In genomic region chr5:33722266-33723018, GRCm38 (mm10) we compare ENCODE assay signal across 9 mouse cellular contexts. TPM values are rescaled to one million over a fixed set of nuclear protein-coding genes. Genes with fewer than 3 reads are reported as not detected.
DNase-seq lines count a peak whose midpoint lies in the region; ATAC-seq and TF ChIP-seq lines count a peak whose summit lies in the region.
"Had no signal": no experiment of that assay in that cellular context is flagged by ENCODE, and none has a peak within 500 bp of the region (broad histone marks: within the 10 kb centered on the region; RNA-seq: fewer than 3 reads in every experiment).

No protein-coding gene starts in this region.

- peaks cover 18% of the 10 kb centered on the region for H3K27me3 ChIP-seq in ES-Bruce4 (ENCODE audit: control insufficient read depth, insufficient read depth, low read length, poor library complexity, severe bottlenecking)
- H3K27me3 ChIP-seq in lung, postnatal 0 days (replicated peaks; ENCODE audit: insufficient read depth, low read length) = no peaks in the 10 kb centered on the region

- intact Hi-C loops in gastrocnemius, adult 2 months (cut with DNase I) = loop anchor here (2.0 kb wide), 1 partner anchor 34 kb away; no protein-coding TSS in a partner anchor
- intact Hi-C loops in left cerebral cortex, postnatal 14 days (cut with DNase I) = no loop called here

- TF ChIP-seq EP300 in ES-Bruce4 (IDR thresholded peaks at IDR 0.05; ENCODE audit: insufficient read depth, low read depth, low read length) = no peak
- TF ChIP-seq EP300 in lung, postnatal 0 days (IDR thresholded peaks at IDR 0.05) = no peak

- H3K9ac ChIP-seq in ES-Bruce4 (ENCODE audit: low read depth, poor library complexity, severe bottlenecking) = peak overlapping the region; percentile 84
- peak overlapping the region; percentile 80 for H3K9ac ChIP-seq in lung, postnatal 0 days (replicated peaks; ENCODE audit: low read depth)

- no peaks in the 10 kb centered on the region for H3K36me3 ChIP-seq in ES-Bruce4 (ENCODE audit: control insufficient read depth, insufficient read depth, low read length, poor library complexity, severe bottlenecking)
- no peaks in the 10 kb centered on the region for H3K36me3 ChIP-seq in lung, postnatal 0 days (ENCODE audit: insufficient read depth, low read length)

- H3K9me3 ChIP-seq in ES-Bruce4 (replicated peaks; ENCODE audit: control insufficient read depth, insufficient read depth, low read length, poor library complexity, severe bottlenecking) = no peaks in the 10 kb centered on the region
- no peaks in the 10 kb centered on the region for H3K9me3 ChIP-seq in lung, postnatal 0 days (ENCODE audit: low read length)

- peak overlapping the region; percentile 78 for H3K27ac ChIP-seq in gastrocnemius, adult 2 months
- H3K27ac ChIP-seq in ES-Bruce4 (ENCODE audit: insufficient read depth, low read length) = no peak overlapping the region
- H3K27ac ChIP-seq in lung, postnatal 0 days (ENCODE audit: low read length) = peak overlapping the region; percentile 88
- H3K27ac ChIP-seq: macrophage had no signal

- DNase-seq in gastrocnemius, adult 2 months = no peak
- DNase-seq in gastrocnemius, postnatal 25 days = no peak
- no peak for DNase-seq in lung, postnatal 0 days (ENCODE audit: low spot score)
- DNase-seq in urinary bladder, postnatal 10 days (ENCODE audit: low spot score) = no peak
- DNase-seq in left cerebral cortex, postnatal 14 days (ENCODE audit: low spot score in 2 of 2) = no peak
- no peak for DNase-seq in right cerebral cortex, adult 18-20 months

- peak; percentile 40; the same call in 1 of the 2 replicates for ATAC-seq in granulocyte monocyte progenitor cell, adult 5-6 weeks (replicated peaks; ENCODE audit: poor library complexity, severe bottlenecking)
- no peak; the same call in 1 of the 2 replicates for ATAC-seq in lung, postnatal 0 days

- no peak for TF ChIP-seq CTCF in gastrocnemius, adult 2 months (IDR thresholded peaks at IDR 0.05)
- no peak for TF ChIP-seq CTCF in ES-Bruce4 (IDR thresholded peaks at IDR 0.05; ENCODE audit: low read depth, low read length)
- no peak; the same call in 1 of the 2 replicates for TF ChIP-seq CTCF in lung, postnatal 0 days (IDR thresholded peaks at IDR 0.05)

- peak overlapping the region; percentile 83 for H3K4me2 ChIP-seq in lung, postnatal 0 days (replicated peaks; ENCODE audit: low read depth, low read length)

- no peak for TF ChIP-seq POLR2A in ES-Bruce4 (IDR thresholded peaks at IDR 0.05; ENCODE audit: insufficient read depth, low read length)

- H3K4me3 ChIP-seq in gastrocnemius, adult 2 months = peak overlapping the region; percentile 86
- peak overlapping the region; percentile 82 for H3K4me3 ChIP-seq in ES-Bruce4 (ENCODE audit: low read depth, low read length)
- peak overlapping the region; percentile 90 for H3K4me3 ChIP-seq in lung, postnatal 0 days (ENCODE audit: low read depth, low read length)

- WGBS in lung, postnatal 0 days = under 1% methylated on average over 42 of the region's 53 CpGs

- peaks cover 2% of the 10 kb centered on the region for H3K4me1 ChIP-seq in ES-Bruce4 (ENCODE audit: control insufficient read depth, insufficient read depth, low read length)
- peaks cover 9% of the 10 kb centered on the region; the same call in 1 of the 2 replicates for H3K4me1 ChIP-seq in lung, postnatal 0 days (ENCODE audit: insufficient read depth, low read depth, low read length)

RNA-seq across cellular contexts. Expression of gene Fgfr3, which starts 1.0 kb away (rescaled TPM):
- 1 to 10 TPM; 3.0 to 7.6 TPM for total RNA-seq in gastrocnemius, adult 2 months (2021)
- total RNA-seq in gastrocnemius, postnatal 25 days (2021) = 1 to 10 TPM; 2.1 to 3.8 TPM
- 2.9 and 4.0 TPM in 2 replicates for polyA plus RNA-seq in ES-Bruce4 (2011; ENCODE audit: insufficient read depth, insufficient read length, low read depth, missing spikeins)
- not detected in 2 replicates for total RNA-seq in granulocyte monocyte progenitor cell, adult 5-6 weeks (2014; fragmentation: Nextera tagmentation)
- total RNA-seq in granulocyte monocyte progenitor cell, adult 5-6 weeks (2017) = not detected in 2 replicates
- polyA plus RNA-seq in lung, postnatal 0 days (2015; fragmentation: Nextera tagmentation; extraction: Ambion mirVana) = 67.9 and 72.5 TPM in 2 replicates
- total RNA-seq in left cerebral cortex, postnatal 14 days (2021) = 100 to 1,000 TPM; 109 to 111 TPM
- polyA plus RNA-seq: macrophage had no signal

Comparison
In these comparisons a context has a peak if more than half of its experiments do, and no peak if none do; other contexts are left out.
1. RNA of gene Fgfr3, which starts 1.0 kb away (total RNA-seq): 109 to 111 TPM in left cerebral cortex, postnatal 14 days; 3.0 to 7.6 TPM in gastrocnemius, adult 2 months, 2.1 to 3.8 TPM in gastrocnemius, postnatal 25 days and not detected in granulocyte monocyte progenitor cell, adult 5-6 weeks; every median in the first group is over 10 times any median in the second.
2. Peak in every context shown above with its lines, with median percentiles within 50 percentile points of each other: H3K4me3 ChIP-seq.